ENCODE assay signal across 9 mouse cellular contexts in genomic region chr8:10130513-10131414, GRCm38 (mm10). TPM values are rescaled to one million over a fixed set of nuclear protein-coding genes. Genes with fewer than 3 reads are reported as not detected.
A peak's percentile ranks its signal among the peaks of the same experiment; 100 is the strongest.
DNase-seq lines count a peak whose midpoint lies in the region; ATAC-seq and TF ChIP-seq lines count a peak whose summit lies in the region.
"Had no signal": no experiment of that assay in that cellular context is flagged by ENCODE, and none has a peak within 500 bp of the region (broad histone marks: within the 10 kb centered on the region; RNA-seq: fewer than 3 reads in every experiment).

No protein-coding gene starts in this region.

- peak; percentile 38 to 57 for DNase-seq in left cerebral cortex, postnatal 25 days (ENCODE audit: low spot score in 2 of 2)
- DNase-seq in left cerebral cortex, adult 18-20 months (ENCODE audit: low spot score in 2 of 2) = no peak
- peak; percentile 17 to 60 for DNase-seq in layer of hippocampus, adult 2 months (ENCODE audit: low spot score in 2 of 2)
- peak; percentile 61 for DNase-seq in midbrain, postnatal 0 days (ENCODE audit: low spot score)
- DNase-seq in urinary bladder, postnatal 10 days (ENCODE audit: low spot score) = no peak

- H3K4me2 ChIP-seq in forebrain, embryonic 12.5 days = peak overlapping the region; percentile 24; the same call in 1 of the 2 replicates
- no peak overlapping the region for H3K4me2 ChIP-seq in midbrain, postnatal 0 days (ENCODE audit: low read depth, low read length, poor library complexity, severe bottlenecking)
- no peak overlapping the region for H3K4me2 ChIP-seq in heart, embryonic 11.5 days
- H3K4me2 ChIP-seq in intestine, postnatal 0 days (replicated peaks; ENCODE audit: low read depth) = no peak overlapping the region

- H3K36me3 ChIP-seq in forebrain, embryonic 12.5 days (replicated peaks) = no peaks in the 10 kb centered on the region
- H3K36me3 ChIP-seq in midbrain, postnatal 0 days (ENCODE audit: insufficient read depth, low read length) = no peaks in the 10 kb centered on the region
- no peaks in the 10 kb centered on the region for H3K36me3 ChIP-seq in heart, embryonic 11.5 days (ENCODE audit: control insufficient read depth, insufficient read depth, low read length)
- H3K36me3 ChIP-seq in intestine, postnatal 0 days (ENCODE audit: control insufficient read depth, insufficient read depth) = no peaks in the 10 kb centered on the region
- H3K36me3 ChIP-seq: G1E had no signal

- 0 out of 2 replicates have a peak, but pooled peaks cover 2% of the 10 kb centered on the region for H3K9me3 ChIP-seq in forebrain, embryonic 12.5 days
- H3K9me3 ChIP-seq in midbrain, postnatal 0 days (ENCODE audit: low read length) = peaks cover 4% of the 10 kb centered on the region; the same call in 1 of the 2 replicates
- no peaks in the 10 kb centered on the region; the same call in 1 of the 2 replicates for H3K9me3 ChIP-seq in heart, embryonic 11.5 days (replicated peaks; ENCODE audit: control insufficient read depth, low read length)
- H3K9me3 ChIP-seq in intestine, postnatal 0 days (ENCODE audit: control insufficient read depth) = no peaks in the 10 kb centered on the region
- H3K9me3 ChIP-seq: G1E had no signal

- H3K27ac ChIP-seq in forebrain, embryonic 12.5 days = peak overlapping the region; percentile 31; the same call in 1 of the 2 replicates
- H3K27ac ChIP-seq in layer of hippocampus, adult 2 months = peak overlapping the region; percentile 79
- H3K27ac ChIP-seq in midbrain, postnatal 0 days (ENCODE audit: low read depth, low read length) = no peak overlapping the region
- no peak overlapping the region for H3K27ac ChIP-seq in heart, embryonic 11.5 days (ENCODE audit: low read depth, low read length)
- H3K27ac ChIP-seq in intestine, postnatal 0 days (ENCODE audit: low read depth, low read length) = no peak overlapping the region

- WGBS in forebrain, embryonic 12.5 days = 33% methylated on average over 15 of the region's 15 CpGs
- 26% methylated on average over 15 of the region's 15 CpGs for WGBS in midbrain, postnatal 0 days
- 76% methylated on average over 15 of the region's 15 CpGs for WGBS in heart, embryonic 11.5 days (ENCODE audit: insufficient replicate concordance)
- WGBS in intestine, postnatal 0 days = 51% methylated on average over 15 of the region's 15 CpGs

- peaks cover 11% of the 10 kb centered on the region for H3K4me1 ChIP-seq in forebrain, embryonic 12.5 days
- H3K4me1 ChIP-seq in midbrain, postnatal 0 days (ENCODE audit: insufficient read depth, low read length) = no peaks in the 10 kb centered on the region
- H3K4me1 ChIP-seq in heart, embryonic 11.5 days (ENCODE audit: control insufficient read depth, insufficient read depth, low read length) = no peaks in the 10 kb centered on the region
- no peaks in the 10 kb centered on the region for H3K4me1 ChIP-seq in intestine, postnatal 0 days (replicated peaks; ENCODE audit: control insufficient read depth, insufficient read depth, low read length)

- no peaks in the 10 kb centered on the region for H3K27me3 ChIP-seq in forebrain, embryonic 12.5 days
- no peaks in the 10 kb centered on the region for H3K27me3 ChIP-seq in midbrain, postnatal 0 days (ENCODE audit: insufficient read depth, low read length)
- H3K27me3 ChIP-seq in heart, embryonic 11.5 days (ENCODE audit: control insufficient read depth, insufficient read depth, low read length) = no peaks in the 10 kb centered on the region
- no peaks in the 10 kb centered on the region for H3K27me3 ChIP-seq in intestine, postnatal 0 days (replicated peaks; ENCODE audit: control insufficient read depth, insufficient read depth, low read length)

- intact Hi-C loops in left cerebral cortex, postnatal 25 days (cut with DNase I) = no loop called here

- TF ChIP-seq CTCF in layer of hippocampus, adult 2 months (conservative IDR thresholded peaks at IDR 0.05) = no peak
- TF ChIP-seq CTCF in midbrain, postnatal 0 days (IDR thresholded peaks at IDR 0.05) = no peak
- TF ChIP-seq CTCF in intestine, postnatal 0 days (IDR thresholded peaks at IDR 0.05; ENCODE audit: low read depth) = no peak

- ATAC-seq in forebrain, embryonic 12.5 days (ENCODE audit: low FRiP score) = peak; percentile 69
- ATAC-seq in midbrain, postnatal 0 days (ENCODE audit: low FRiP score) = peak; percentile 66; the same call in 1 of the 2 replicates
- ATAC-seq in heart, embryonic 11.5 days (replicated peaks; ENCODE audit: insufficient number of reproducible peaks, low FRiP score, low TSS enrichment) = no peak
- no peak for ATAC-seq in intestine, postnatal 0 days

- H3K9ac ChIP-seq in forebrain, embryonic 12.5 days = no peak overlapping the region
- no peak overlapping the region for H3K9ac ChIP-seq in midbrain, postnatal 0 days (replicated peaks; ENCODE audit: low read length, poor library complexity, severe bottlenecking)
- no peak overlapping the region for H3K9ac ChIP-seq in heart, embryonic 11.5 days (ENCODE audit: low read depth, low read length)
- H3K9ac ChIP-seq in intestine, postnatal 0 days (ENCODE audit: low read depth, low read length) = no peak overlapping the region

- H3K4me3 ChIP-seq in forebrain, embryonic 12.5 days (replicated peaks) = no peak overlapping the region
- H3K4me3 ChIP-seq in layer of hippocampus, adult 2 months = peak overlapping the region; percentile 19; the same call in 1 of the 2 replicates
- no peak overlapping the region for H3K4me3 ChIP-seq in midbrain, postnatal 0 days (ENCODE audit: low read depth, low read length)
- H3K4me3 ChIP-seq in heart, embryonic 11.5 days (ENCODE audit: low read depth, low read length) = no peak overlapping the region
- H3K4me3 ChIP-seq in intestine, postnatal 0 days (ENCODE audit: low read depth, low read length) = no peak overlapping the region

RNA-seq across cellular contexts. Expression of gene Myo16, which starts 22.9 kb away (rescaled TPM):
- total RNA-seq in left cerebral cortex, postnatal 25 days (2021) = 10 to 100 TPM; 30.6 to 42.4 TPM
- total RNA-seq in left cerebral cortex, adult 18-20 months (2021) = 10 to 100 TPM; 29.1 to 32.4 TPM
- polyA plus RNA-seq in forebrain, embryonic 12.5 days (2016; fragmentation: Nextera tagmentation; extraction: Ambion mirVana) = 1.8 TPM in 2 replicates
- 10 to 100 TPM; 22.1 to 23.7 TPM for total RNA-seq in layer of hippocampus, adult 2 months (2021)
- 59.9 and 62.6 TPM in 2 replicates for total RNA-seq in midbrain, postnatal 0 days (2014; rRNA removed)
- polyA plus RNA-seq in midbrain, postnatal 0 days (2015; fragmentation: Nextera tagmentation; extraction: Ambion mirVana) = 5.8 and 7.7 TPM in 2 replicates
- 2.1 and 2.5 TPM in 2 replicates for polyA plus RNA-seq in heart, embryonic 11.5 days (2014; fragmentation: Nextera tagmentation; extraction: Ambion mirVana)
- 0.05 TPM in 1 of 2 replicates, not detected in the other for polyA plus RNA-seq in intestine, postnatal 0 days (2015; fragmentation: Nextera tagmentation; extraction: Ambion mirVana)

Comparison
In these comparisons a context has a peak if more than half of its experiments do, and no peak if none do; other contexts are left out.
1. DNase-seq: peak in left cerebral cortex, postnatal 25 days (2 of 2), layer of hippocampus, adult 2 months (2 of 2) and midbrain, postnatal 0 days (single experiment); none in left cerebral cortex, adult 18-20 months (0 of 2) and urinary bladder, postnatal 10 days (single experiment).
2. ATAC-seq: peak in forebrain, embryonic 12.5 days (single experiment) and midbrain, postnatal 0 days (single experiment); none in heart, embryonic 11.5 days (single experiment) and intestine, postnatal 0 days (single experiment).
3. H3K27ac ChIP-seq: peak in forebrain, embryonic 12.5 days (single experiment) and layer of hippocampus, adult 2 months (single experiment); none in midbrain, postnatal 0 days (single experiment), heart, embryonic 11.5 days (single experiment) and intestine, postnatal 0 days (single experiment).